Mouse (Mus musculus) embryonic fibroblast, embryonic 13.5 days (primary cell): ENCODE measurements around the gene Gm20388.

Experiments used
- CTCF ChIP-seq: IDR thresholded peaks from 2 replicates; pipeline ENCODE4 v1.5.1; 2011; ENCODE audit warnings: mild to moderate bottlenecking, control low read depth, low read length, moderate library complexity, borderline replicate concordance; ENCODE audit not compliant: insufficient read depth
- POLR2A ChIP-seq: IDR thresholded peaks from 2 replicates; pipeline ENCODE4 v1.6.1; 2011; ENCODE audit warnings: low read depth, mild to moderate bottlenecking, control low read depth, low read length, moderate library complexity

- TF ChIP-seq CTCF (no peak), POLR2A (no peak)
Observed at GRCm38 (mm10) chr8:120813028-120813427, 902.4 kb downstream of the Gm20388 start.
